Mouse (Mus musculus) colon, adult 2 months (tissue): Measurements from ENCODE around the gene Ptprm. TPM values are rescaled to one million over a fixed set of nuclear protein-coding genes. Genes with fewer than 3 reads are reported as not detected.

Source experiments
- polyA plus RNA-seq: library from polyadenylated mRNA; depleted of rRNA; stranded (reverse); fragments of >200 nt; gene quantifications from 2 replicates; pipeline ENCODE4 v1.2.3, GENCODE M21; 2012; rRNA removed

Gene Ptprm
- 4.5 and 5.0 TPM in 2 replicates for polyA plus RNA-seq

DNA sequence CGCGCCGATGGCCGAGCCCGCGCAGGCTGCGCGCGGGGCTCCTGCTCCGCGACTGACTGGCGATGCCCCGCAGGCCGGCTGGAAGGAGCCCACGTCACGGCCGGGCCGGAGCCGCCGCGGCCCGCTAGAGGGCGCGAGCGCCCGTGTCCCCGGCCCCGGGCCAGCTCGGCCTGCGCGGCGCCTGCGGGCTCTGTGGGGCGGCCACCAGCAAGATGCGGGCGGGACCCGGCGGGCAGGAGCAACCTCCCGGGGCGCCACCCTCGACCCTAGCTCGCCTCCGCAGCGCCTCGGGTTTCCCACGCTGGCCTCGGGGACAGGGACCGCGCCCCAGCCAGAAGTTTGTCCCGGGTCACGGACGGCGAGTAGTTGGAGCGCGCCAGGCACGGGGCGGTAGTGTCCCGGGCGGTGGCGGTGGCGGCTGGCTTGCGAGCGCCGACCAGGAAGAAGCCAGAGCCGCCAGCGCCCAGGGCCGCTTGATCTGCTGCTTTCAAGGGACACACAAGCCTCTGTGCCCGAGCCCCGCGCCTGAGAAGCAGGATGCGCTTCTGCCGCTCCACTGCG, at the start of gene Ptprm:
TSS of gene Ptprm (minus strand) at position 7 of the 561 bp plus-strand sequence.

